Mouse (Mus musculus) mouse trophoblast stem cell (cell line): ENCODE results near the gene Sgip1.

Experiments
- in situ Hi-C, 2 experiments: fragments of 300-500 bp; cut with MseI, MboI; formaldehyde crosslinking; loops; 2 replicates in 1 of 2; 3 replicates in 1 of 2; pipeline ENCODE4 v1.15.1; 2025

Gene Sgip1

DNA sequence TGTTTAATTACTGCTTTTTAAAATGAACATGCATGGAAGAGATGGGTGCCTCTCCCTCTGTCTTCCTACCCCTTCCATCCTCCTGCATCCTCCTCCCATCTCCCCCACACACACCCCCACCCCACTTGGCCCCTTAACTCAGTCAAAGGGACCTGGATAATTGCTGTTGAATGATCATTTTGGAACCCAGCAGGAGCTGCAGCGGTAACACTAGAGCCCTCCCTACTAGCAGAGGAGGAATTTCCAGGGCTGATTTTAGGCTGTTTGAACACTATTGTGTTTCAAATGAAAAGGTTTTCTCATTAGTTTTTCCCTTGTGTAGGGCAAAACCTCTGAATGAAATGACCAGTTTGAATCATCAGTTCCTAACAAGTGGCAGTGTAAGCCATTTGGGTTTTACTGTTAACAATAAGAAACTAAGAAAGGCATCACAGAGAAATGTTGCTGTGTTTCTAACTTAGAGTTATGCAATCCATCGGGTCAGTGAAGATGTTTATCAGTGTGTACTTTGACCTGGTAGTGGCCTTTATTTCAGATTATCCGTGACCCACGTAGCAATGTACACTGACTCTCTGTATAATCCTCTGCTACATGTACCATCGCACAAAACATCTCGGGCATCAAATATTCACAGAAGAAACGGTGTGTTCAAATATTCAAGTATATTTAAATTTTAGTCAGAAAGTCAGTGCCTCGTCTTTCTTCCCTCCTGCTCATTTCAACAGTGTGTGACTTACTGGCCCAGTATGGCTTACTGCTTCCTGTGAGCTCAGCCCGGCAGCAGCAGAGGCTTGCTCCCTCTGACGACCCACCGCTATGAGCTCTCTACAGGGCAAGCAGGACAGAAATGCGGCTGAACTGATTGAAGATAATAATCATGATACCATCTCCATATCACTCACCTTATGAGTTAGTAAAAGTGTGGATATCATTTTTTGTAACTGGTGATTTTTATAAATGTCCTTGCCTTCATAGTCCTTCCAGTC lies 235.5 kb downstream of the Sgip1 start:
- in situ Hi-C loops = no loop called here

DNA sequence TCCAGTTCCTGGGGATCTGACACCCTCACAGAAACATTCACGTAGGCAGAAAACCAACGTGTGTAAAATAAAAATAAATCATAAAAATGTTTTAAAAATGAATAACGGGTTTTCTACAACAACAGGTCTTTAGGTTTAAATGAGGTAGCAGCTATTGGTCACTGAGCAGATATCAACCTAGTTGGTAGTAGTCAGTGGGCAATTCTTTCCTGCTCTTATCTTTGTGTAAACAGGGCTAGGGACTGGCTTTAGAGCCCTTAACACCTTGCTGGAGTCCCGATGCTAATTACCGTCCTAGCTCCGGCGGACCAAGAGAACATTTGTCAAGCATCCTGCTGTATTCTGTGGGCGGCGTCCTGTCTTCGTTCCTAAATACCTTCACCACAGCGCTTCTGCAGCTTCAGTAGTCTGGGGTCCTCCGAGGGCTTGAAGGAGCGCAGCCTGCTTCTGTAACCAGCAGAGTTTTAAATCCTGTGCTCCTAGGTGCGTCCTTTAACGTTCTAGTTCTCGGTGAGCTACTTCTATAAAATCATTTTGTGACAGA lies 236.8 kb downstream of the Sgip1 start:
- in situ Hi-C loops = no loop called here

DNA sequence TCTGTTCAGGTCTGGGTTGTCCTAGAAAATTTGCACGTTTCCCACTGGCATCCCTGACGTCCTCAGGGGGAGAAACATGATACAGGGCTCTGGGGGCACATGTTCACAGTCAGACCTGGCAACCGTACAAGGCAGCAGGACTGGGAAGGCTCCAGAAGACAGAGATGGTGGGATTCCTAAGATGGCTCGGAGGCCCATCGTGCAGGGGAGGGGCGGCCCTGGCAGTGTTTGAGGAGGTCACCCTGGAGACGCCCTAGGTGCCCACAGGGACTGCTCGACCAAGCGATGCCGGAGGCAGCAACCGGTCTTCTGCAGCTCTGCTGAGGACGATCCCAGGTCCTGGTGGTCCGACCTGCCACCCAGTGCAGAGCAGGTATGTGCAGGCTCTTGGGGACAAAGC lies 237.3 kb downstream of the Sgip1 start, which contains the start of gene Tctex1d1:
Tctex1d1 (plus strand) TSS at position 167 of the 400 bp plus-strand sequence.
- in situ Hi-C loops = no loop called here

DNA sequence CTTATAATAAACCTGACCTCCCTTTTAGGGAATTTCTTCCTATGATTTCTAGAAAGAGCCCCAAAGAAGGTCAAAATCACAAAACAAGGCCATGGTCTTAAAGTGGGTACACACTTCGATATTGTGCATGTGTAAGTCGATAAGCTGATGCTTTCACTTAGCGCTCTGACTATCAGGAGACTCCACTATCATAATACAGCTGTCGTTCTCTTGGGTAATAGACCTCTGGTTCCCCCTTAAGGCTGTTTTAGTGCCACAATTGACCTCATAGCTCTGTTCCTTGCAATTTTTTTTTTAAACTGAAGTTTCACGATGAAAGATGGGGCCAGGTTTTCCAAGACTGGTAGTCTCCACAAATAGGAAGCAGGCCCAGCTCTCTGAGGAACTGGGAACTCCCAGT lies 238.3 kb downstream of the Sgip1 start:
- in situ Hi-C loops = no loop called here

DNA sequence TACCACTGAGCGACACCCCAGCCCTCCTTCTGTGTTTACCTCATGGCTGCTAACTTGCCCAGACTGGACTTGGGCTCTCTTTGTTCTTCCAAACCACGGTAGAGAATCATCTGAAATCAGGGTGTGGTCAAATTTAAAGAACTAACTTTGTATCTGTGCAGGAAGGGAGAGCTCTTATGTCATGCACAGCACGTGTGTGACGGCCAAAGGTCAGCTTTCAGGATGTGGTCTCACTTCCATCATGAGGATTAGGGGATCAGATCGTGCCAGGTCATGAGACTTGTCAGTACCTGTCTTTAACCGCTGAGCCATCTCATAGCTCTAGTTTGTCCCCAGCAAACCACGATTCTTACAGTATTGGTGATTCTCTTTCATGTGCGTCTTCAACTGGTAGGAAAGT lies 240.6 kb downstream of the Sgip1 start:
- in situ Hi-C loops = loop anchor here (10.0 kb wide), 1 partner anchor 163 kb away; no protein-coding TSS in a partner anchor

DNA sequence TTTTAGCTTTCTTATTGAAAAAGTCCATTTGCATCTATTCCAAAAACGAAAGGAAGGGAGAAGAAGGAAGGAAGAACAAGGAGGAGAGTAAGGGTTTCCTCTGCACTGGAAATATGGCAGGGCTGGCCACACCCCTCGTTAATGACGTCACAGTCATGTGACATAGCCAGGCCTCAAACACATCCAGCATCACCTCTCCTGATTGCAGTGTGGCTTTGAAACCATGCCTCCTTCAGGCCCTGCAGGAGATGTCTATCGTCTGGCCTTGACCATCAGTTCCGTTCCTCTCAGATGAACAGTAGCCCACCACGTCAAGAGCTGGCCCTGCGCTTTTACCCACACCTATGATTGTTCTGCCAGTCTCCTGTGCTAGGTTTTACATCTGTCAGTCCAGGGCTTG lies 245.1 kb downstream of the Sgip1 start:
- in situ Hi-C loops = loop anchor here (10.0 kb wide), 1 partner anchor 159 kb away; no protein-coding TSS in a partner anchor

DNA sequence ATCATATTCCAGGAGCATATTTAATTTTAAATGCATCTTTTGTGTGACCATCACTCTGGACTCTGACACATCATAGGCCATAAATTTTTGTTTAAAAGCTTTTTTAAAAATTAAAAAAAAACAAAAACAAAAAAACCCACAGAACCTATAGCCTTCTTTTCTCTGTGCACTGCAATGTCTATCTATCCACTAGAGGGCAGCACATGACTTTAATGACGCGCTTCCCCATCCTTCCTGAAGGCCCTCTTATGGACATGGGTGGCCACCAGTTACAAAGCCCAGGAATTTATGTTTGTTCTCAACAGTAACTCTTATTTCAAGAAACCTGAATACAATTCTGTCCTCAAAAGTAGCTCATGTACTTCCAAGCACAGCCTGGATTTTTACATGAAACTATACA lies 245.8 kb downstream of the Sgip1 start:
- in situ Hi-C loops = loop anchor here (10.0 kb wide), 1 partner anchor 158 kb away; no protein-coding TSS in a partner anchor

DNA sequence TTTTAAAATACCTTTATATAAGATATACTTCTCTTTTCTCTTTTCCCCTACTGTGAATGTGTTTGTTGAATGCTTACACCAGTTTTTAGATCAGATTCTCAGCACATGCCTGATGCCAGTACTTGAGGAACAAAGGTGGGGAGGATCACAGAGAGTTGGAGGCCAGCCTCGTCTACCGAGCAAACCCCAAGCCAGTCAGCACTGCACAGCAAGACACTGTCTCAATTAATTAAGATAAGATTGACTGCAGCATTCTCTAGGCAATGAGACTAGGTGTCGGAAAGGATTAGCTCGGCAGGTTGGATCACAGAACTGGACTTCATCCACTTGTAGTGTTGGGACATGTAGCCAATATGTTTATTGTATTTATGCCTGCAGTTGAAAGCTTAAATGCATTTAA lies 246.2 kb downstream of the Sgip1 start:
- in situ Hi-C loops = loop anchor here (10.0 kb wide), 1 partner anchor 157 kb away; no protein-coding TSS in a partner anchor

DNA sequence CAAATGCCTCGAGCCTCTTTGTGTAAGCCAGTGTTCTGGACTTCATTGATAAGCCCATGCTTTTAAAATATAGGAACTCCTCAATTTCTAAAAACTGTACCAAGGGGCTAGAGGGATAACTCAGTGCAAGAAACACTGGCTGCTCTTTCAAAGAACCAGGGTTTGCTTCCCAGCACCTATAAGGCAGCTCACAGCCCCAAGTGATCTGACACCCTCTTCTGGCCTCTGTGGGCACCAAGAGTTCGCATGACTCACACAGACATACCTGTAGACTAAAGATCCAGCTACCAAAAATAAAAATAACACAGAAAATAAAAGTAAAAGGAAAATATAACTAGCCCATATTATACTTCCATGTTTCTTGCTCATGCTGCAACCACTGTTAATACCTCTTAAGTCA lies 246.7 kb downstream of the Sgip1 start:
- in situ Hi-C loops = loop anchor here (10.0 kb wide), 1 partner anchor 157 kb away; no protein-coding TSS in a partner anchor

DNA sequence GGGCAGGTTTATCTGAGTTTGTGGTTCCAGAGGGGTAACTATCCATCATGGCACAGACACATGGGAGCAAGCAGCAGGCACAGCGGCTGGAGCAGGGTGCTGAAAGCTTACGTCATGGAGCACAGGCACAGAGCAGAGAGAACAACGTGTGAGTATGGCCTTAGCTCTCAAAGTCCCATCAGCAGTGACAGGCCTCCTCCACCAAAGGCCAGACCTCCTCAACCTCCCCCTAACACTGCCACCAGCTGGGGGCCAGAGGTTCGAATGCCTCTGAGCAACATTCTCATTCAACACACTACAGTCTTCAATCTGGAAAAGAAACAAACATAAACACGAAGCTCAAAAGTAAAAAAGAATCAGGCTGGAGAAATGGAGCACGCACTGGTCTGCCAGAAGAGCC lies 247.4 kb downstream of the Sgip1 start:
- in situ Hi-C loops = loop anchor here (10.0 kb wide), 1 partner anchor 156 kb away; no protein-coding TSS in a partner anchor

DNA sequence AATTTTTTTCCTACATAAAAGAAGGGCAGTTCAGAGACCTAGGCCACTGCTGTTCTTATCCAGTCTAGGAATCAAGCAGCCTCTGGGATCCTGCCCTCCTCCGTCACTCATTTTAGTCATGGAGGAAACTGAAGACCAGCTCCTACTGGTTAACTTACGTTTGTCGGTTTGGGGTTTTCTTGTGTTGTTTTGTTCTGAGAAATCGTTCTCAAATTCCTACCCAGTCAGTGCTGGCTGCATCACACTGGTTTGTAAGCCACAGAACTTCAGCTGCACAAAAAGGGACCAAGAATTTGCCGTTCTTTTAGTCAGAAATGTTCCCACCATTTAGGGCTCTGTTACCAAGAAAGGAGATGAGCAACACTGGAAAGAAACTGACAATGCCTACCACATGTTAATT lies 248.3 kb downstream of the Sgip1 start:
- in situ Hi-C loops = loop anchor here (10.0 kb wide), 1 partner anchor 155 kb away; no protein-coding TSS in a partner anchor

DNA sequence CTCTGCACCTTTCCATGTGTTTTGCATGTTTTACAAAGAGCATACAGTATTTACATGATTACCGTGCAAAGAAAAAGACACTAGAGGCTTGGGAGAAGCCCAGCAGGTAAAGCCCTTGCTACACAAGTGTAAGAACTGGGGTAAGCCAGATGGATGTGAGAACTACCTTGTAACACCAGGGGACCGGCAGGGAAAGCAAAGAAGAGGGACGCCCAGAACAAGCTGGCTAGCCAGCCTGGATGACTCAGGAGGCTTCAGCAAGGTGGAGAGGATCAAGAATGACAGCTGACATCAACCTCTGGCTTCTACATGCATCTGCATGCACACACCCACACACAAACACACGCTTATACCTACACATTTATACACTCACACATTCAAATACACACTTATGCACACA lies 248.9 kb downstream of the Sgip1 start:
- in situ Hi-C loops = no loop called here

DNA sequence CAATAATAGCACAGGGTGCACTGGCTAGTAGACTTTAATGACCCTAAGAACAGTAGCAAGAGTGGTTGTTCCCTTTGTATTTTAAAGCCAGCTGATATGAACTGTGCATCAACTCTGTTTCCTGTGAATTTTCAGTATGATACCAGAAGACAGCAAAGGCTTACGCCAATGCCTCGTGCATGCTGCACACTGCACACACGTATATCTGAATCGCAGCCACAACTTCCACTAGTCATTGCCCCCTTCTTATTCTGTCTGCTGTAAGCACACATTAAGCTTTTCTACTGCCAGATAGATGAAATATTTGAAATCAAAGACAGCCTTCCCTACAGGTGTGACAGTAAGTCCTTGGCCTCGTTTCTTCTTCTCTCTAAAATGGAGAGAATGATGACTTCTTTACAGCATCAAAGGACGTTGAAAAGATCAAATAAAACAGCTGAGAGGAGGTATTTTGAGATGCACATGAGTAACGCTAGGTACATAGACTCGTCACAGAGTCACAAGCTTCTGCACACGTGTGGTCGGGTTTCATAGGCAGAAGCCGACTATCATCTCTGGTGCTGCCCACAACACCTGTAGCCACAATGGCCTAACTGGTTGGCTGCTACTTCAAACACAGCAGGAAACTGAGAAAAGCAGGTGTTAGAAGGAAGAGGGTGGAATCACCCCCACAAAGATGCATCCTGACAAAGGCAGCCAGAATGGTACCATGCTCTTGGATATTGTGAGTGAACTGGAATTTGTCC lies 249.7 kb downstream of the Sgip1 start:
- in situ Hi-C loops = no loop called here

DNA sequence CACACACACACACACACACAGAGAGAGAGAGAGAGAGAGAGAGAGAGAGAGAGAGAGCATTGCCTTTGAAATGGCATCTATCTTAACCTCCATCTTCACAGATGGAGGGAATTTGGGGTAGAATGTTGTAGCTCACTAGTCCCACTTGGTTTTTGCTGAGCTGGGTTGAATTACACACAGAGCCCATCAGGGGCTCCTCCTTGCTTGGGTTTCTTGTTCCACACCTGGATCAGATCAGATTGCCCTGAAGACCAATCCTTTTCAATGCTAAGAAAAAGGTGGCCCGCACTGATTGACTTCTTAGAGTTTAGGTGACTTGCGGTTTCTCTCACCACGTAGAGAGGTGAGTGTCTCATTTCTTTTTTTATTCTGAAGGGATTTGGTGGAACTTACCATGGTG lies 250.6 kb downstream of the Sgip1 start:
- in situ Hi-C loops = no loop called here

DNA sequence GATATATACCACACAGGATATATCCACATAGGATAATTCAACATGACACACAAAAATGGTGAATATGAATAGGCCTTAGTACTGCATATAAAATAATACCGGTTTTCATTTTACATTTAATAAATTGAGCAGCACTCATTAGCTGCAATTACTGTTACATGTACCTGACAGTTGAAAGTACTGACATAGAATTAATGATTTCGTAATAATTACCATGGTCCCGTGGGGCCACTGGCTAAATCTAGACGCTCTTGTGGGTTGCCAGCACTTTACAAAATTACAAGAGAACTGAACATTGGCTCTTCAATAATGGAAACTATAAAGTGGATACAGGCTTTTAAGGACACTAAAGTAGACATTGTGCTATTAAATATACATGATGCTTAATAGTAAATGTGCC lies 263.6 kb downstream of the Sgip1 start:
- in situ Hi-C loops = no loop called here

DNA sequence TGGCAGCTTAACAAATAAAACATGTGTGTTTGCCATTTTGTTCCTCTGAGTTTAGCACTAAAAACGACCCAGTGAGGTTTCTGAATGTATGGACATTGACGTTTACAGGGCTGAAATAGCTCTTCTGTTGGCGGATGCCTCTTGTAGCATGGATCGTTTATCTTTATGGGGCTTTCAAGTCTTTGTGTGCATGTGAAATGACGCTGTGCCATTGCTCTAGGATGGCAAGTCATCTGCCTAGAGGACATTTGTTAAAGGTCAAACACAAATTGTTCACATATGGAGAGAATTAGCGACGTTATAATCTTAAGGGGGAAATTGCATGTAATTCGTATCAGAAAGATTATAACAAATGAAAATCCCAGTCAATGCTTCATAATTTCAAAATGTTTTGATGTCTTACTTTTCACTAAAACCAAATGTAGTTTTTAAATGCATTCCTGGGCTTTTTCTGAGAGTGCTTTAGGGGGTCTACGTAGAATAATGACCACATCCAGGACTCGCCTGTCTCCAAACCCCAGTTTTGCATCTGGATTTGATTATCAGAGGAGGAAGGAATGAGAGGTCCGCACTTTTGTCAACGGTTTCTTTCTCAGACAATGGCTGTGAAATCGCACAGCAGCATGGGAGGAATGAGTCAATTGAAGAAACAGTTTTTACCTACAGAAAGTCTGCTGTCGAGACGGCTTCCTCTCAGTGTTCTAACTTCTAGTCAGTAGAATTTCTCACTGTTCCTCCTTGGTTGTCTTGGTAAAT lies 264.3 kb downstream of the Sgip1 start:
- in situ Hi-C loops = no loop called here

DNA sequence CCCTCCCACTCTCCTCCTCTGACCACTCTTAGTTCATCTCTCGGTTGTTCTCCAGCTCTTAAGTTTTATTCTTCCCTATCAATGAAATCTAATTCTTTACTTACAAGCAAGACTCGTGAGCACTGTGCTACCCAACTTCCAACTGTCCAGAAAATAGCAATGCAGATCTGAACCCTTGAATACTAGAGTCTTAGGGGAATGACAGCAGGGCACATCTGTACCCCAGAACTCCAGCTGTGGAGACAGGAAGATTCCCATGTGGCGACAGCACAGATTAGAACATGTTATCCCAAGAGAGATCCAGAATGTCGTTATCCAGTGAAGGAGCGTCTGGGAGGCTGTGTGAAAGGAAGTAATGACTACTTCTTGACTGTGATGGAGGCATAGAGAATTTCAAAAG lies 265.2 kb downstream of the Sgip1 start:
- in situ Hi-C loops = no loop called here

DNA sequence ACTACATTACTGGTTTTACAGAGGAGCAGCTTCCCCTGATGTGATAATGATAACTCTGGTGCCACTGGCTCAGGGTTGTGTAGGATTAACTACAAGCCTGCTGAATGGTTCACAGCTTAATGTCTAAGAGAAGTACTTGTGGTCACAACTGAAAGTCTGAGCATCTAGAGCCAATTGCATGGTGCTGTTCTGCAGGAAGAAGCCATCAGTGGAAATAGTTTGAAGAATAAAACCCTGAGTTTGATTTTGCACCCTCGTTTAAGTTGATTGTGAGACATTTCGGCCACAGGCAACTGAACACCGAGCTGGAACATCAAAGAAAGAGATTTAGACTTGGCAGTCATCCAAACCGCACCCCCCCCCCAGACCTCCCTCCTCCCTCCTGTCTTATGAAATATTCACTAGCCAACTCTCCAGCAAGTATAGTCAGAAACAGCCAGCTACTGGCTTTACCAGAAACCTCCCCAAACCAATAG lies 265.9 kb downstream of the Sgip1 start:
- in situ Hi-C loops = no loop called here

DNA sequence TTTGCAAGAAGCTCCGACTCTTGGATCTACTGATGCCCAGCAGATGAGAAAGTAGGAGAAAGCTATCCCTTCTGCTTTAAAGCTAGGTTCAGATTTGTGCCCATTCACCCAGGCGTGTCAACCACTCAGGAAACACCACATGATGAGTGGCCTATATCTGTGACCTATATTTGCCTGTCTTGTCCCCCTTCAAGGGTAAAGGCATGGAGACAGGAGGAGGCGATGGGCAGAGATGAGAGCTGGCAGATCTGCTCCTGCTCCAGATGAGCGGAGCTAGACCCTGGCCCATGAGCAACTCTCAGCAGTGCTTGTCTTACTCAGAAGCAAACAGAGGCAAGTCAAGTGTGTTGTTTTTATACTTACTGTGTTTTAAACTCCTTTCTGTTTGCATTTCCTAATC lies 269.6 kb downstream of the Sgip1 start:
- in situ Hi-C loops = no loop called here

DNA sequence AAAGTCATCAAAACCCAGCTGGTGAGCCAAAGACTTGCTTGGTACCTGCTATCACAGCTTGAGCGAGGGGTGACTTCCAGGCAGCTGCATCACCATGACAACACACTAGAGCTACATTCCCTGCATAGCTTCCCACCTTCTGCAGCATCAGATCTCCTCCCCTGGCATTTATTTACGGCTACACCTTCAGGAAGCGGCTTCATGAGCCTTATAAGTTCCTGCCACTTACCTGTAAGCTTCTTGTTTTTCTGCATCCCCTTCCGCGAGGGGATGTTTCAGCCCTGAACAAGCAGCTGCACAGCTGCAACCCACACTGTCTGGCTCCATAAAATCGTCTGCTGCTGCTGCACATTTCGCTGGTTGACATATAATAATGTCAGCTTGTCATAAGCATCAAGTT lies 270.7 kb downstream of the Sgip1 start:
- in situ Hi-C loops = no loop called here

DNA sequence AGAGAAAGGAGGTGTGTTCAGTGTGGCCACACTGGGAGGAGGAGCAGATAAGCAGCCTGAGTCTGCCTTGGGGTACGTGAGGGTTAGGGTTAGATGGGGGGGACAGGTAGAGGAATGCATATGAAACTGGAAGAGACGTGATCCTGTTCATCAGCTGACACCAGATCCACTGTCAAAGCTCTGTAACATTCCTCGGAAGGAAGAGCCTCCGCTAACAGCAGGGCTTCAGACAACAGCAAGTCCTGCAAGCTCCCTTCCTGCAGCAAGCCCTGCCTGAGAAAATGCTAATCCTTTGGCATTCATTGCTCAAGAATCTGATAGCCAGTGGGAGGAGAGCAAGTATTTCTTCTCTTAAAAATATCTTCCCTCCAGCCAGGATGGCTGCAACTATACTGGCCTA lies 272.4 kb downstream of the Sgip1 start:
- in situ Hi-C loops = no loop called here
